Mouse (Mus musculus): ENCODE data around the gene Pip5k1b.

DNA sequence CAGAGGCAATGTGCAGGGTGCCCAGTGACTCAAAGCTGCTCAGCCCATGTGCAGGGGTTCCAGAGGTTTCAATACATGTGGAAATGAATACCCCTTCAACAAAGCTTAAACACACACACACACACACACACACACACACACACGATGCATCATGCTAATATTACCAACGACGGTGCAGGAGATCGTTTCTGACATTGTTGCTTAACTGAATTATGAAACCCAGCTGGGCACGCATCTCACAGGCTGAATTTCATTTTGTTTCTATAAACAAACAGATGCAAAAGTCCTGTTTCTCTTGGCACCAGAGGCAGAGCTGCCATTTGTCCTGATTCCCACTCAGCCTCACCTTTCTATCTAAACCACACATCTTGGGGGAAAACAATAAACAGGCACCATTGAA lies 18.8 kb downstream of the Pip5k1b start:
- TF ChIP-seq CTCF (IDR thresholded peaks at IDR 0.05; ENCODE audit: low read depth): no peak
- TF ChIP-seq EP300 (IDR thresholded peaks at IDR 0.05; ENCODE audit: low read depth): no peak
